Mouse (Mus musculus): ENCODE results near the gene Rbmxl1.

GRCm38 (mm10) chr8:78477051-78477829 is 31.5 kb downstream of the Rbmxl1 start:
- TF ChIP-seq EP300 (IDR thresholded peaks at IDR 0.05) (no peak), CTCF (IDR thresholded peaks at IDR 0.05) (peak; percentile 59)
